Mouse (Mus musculus) adrenal gland, postnatal 14 days (tissue): ENCODE results near the gene Cend1. TPM values are rescaled to one million over a fixed set of nuclear protein-coding genes. Genes with fewer than 3 reads are reported as not detected.

Experiments used
- DNase-seq: peaks from one replicate; pipeline ENCODE4 v3.0.0; 2021; ENCODE audit warnings: mixed read lengths
- total RNA-seq: library from RNA; stranded (reverse); gene quantifications from 2 replicates; pipeline ENCODE4 v1.2.3, GENCODE M21; 2021

The Cend1 gene
- total RNA-seq, 1 experiment from 2014 or later = 1.0 TPM

- no peak for DNase-seq
These were observed 36.6 kb downstream of the Cend1 start for GRCm38 (mm10) chr7:141392552-141393222.

DNA sequence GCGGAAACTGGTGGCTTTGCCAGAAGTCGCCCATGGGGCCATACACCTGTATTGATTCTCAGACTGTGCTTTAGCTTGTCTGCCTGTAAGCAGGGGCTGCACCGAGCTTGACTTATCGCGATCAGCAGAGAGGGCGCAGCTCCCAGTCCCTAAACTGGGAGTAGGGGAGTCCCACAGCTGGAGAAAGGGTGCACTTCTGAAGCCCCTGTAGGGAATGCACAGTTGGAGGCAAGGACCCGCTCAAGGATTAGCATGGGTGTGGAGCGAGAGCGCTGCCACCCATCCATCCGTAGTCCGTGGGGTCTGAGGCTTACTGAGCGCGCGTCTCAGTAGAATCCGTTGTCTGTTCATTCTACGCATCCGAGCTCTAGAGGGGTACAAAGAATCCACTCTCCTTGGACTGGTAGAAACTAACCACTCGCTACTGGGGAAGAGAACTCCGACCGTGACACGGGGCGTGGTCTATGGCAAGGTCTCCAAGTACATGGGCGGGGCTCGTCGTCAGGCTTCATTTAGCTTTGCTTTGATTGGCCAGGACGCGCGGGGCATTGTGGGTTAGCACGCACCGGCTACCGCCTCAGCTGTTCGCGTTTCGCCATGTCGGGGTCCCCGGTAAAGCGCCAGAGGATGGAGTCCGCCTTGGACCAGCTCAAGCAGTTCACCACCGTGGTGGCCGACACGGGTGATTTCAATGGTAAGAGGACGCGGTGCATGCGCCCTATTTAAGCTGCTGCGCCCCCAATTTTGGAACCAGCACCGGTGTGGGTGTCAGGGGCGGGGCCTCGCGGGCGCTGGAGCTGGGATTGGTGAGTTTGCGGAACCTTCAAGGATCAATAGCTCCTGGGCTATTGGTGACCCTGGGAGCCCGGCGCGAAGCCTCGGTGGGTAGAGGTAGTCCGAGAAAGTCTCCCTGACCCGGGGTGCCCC is 37.4 kb downstream of the Cend1 start, which contains the start of gene Taldo1:
Gene Taldo1, plus strand, starts transcription at position 575 of the 927 bp plus-strand sequence.
- peak; percentile 98 for DNase-seq

DNA sequence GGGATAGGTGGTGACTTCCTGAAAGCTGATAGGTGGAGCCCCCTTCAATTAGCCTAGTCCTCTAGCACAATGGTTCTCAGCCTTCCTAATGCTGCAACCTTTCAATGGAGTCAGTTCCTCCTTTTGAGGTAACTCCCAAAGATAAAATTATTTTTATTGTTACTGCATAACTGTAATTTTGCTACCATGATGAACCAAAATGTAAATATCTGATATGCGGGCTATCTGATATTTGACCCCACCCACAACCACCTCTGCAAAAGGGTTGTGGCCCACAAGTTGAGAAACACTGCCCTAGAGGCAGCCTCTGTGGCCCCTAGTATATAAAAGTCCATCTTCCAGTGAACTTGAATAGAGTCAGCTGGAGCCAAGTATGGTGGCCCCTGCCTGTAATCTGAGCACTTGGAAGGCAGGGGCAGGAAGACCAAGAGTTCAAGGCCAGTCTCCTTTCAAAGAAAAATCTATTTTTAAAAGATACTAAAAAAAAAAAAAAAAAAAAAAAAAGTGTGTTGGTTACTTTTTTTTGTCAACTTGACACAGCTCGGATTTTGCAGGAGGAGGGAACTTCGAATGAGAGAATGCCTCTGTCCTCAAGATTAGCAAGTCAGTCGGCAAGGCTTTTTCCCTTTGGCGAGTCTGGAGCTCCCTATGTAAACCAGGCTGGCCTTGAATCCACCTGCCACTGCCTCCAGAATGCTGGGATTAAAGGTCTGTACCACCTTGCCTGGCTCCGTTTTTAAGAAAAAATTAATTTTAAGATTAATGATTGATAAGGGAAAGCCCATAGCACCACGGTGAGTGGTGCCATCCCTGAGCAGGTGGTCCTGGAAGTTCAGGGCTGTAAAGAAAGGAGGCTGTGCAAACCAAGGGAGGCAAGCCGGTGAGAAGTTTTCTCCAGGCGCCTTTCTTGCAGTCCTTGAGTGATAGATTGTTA is 38.7 kb downstream of the Cend1 start:
- DNase-seq = no peak

GRCm38 (mm10) chr7:141388487-141389109 is 40.7 kb downstream of the Cend1 start:
- no peak for DNase-seq

DNA sequence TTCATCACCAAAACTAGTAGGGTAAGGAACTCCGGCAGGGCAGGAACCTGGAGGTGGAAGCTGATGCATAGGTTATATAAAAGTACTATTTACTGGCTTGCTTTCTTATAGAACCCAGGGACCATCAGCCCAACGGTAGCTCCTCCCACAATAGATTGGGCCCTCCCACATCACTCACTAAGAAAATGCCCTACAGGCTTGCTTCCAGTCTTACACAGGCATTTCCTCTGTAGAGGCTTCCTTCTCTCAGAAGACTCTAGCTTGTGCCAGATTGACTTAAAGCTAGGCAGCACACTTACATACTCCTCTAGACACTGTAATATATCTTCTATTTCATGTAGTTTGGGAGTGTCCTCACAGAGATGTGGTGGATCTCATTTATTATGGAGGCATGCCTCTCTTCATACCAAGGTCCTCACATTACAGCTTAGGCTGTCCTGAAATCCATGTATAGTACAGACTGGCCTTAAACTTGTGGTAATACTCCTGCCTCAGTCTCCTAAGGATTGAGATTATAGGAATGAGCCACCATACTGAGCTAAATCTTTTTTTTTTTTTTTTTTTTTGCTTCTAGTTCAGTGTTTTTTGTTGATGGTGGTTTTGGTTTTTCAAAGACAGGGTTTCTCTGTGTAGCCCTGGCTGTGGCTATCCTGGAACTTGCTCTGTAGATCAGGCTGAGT is 41.3 kb downstream of the Cend1 start:
- no peak for DNase-seq

DNA sequence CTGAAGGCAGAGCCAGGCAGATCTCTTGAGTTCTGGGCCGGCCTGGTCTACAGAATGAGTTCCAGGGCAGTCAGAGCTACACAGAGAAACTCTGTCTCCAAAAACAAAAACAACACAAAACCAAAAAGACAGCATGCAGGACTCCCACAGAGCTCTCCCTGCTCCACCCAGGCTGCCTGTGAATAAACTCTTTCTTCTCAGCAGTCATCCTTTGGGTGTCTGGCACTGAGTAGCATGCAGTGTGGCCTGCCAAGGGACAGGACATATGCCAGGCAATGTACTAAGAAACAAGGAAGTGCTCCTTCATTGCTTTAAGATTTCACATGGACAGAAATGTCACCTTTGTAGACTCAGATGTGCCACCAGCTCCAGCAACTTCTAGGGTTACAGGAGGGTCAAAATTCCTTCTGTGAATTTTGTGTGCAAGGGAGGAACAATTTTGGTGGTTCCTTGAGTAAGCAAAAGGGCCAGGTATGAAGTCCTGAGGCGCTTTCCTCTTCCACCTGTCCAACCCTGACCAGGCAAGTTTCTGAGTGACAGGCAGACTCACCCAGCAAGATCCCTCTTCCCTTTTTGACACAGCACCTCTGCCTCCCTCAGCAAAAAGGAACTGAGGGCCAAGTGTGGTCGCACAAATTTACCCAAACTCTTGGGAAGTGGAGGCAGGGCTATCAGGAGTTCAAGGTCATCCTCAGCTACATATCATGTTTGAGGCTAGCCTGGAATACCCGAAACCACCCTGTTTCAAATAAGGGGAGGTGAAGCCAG is 48.0 kb downstream of the Cend1 start:
- DNase-seq = peak; percentile 52

- no peak for DNase-seq
These were observed 49.7 kb downstream of the Cend1 start for GRCm38 (mm10) chr7:141379584-141379983.

Other genes starting within 250 kb of the Cend1 start
- gene Hras, start 235.5 kb downstream of the Cend1 start, total RNA-seq = 81.7 and 83.6 TPM in 2 replicates
- 7.6 and 9.6 TPM in 2 replicates for gene Lrrc56, start 235.3 kb downstream of the Cend1 start, total RNA-seq
- 0.26 and 0.34 TPM in 2 replicates for gene Lmntd2, start 215.4 kb downstream of the Cend1 start, total RNA-seq
- 4.9 and 5.2 TPM in 2 replicates for gene Rassf7, start 213.6 kb downstream of the Cend1 start, total RNA-seq
- 78.2 and 80.2 TPM in 2 replicates for gene Phrf1, start 200.7 kb downstream of the Cend1 start, total RNA-seq
- 5.2 and 7.7 TPM in 2 replicates for gene Irf7, start 163.0 kb downstream of the Cend1 start, total RNA-seq
- 8.0 and 10.6 TPM in 2 replicates for gene Cdhr5, start 152.7 kb downstream of the Cend1 start, total RNA-seq
- 2.3 and 3.2 TPM in 2 replicates for gene Sct, start 150.4 kb downstream of the Cend1 start, total RNA-seq
- 1.1 and 2.3 TPM in 2 replicates for gene Drd4, start 137.5 kb downstream of the Cend1 start, total RNA-seq
- 32.5 and 41.2 TPM in 2 replicates for gene Deaf1, start 101.8 kb downstream of the Cend1 start, total RNA-seq
- gene Tmem80, start 101.8 kb downstream of the Cend1 start, total RNA-seq = 22.9 and 25.6 TPM in 2 replicates
- 5.1 and 5.5 TPM in 2 replicates for gene Eps8l2, start 90.6 kb downstream of the Cend1 start, total RNA-seq
- 479 and 481 TPM in 2 replicates for gene Taldo1, start 37.3 kb downstream of the Cend1 start, total RNA-seq
- gene Gatd1, start 15.4 kb downstream of the Cend1 start, total RNA-seq = 22.5 and 36.2 TPM in 2 replicates
- 87.0 and 91.0 TPM in 2 replicates for gene Slc25a22, start 8.4 kb upstream of the Cend1 start, total RNA-seq
- gene Pidd1, start 14.5 kb upstream of the Cend1 start, total RNA-seq = 3.5 and 5.9 TPM in 2 replicates
- gene Rplp2, start 17.9 kb upstream of the Cend1 start, total RNA-seq = 908 and 1,128 TPM in 2 replicates
- gene Pnpla2, start 25.7 kb upstream of the Cend1 start, total RNA-seq = 1,289 and 1,648 TPM in 2 replicates
- gene Cracr2b, start 31.6 kb upstream of the Cend1 start, total RNA-seq = 14.2 and 23.2 TPM in 2 replicates
- gene Cd151, start 37.9 kb upstream of the Cend1 start, total RNA-seq = 199 and 204 TPM in 2 replicates
- gene Polr2l, start 45.6 kb upstream of the Cend1 start, total RNA-seq = 74.5 TPM in 2 replicates
- 49.4 and 58.4 TPM in 2 replicates for gene Tspan4, start 45.7 kb upstream of the Cend1 start, total RNA-seq
- 46.5 and 49.7 TPM in 2 replicates for gene Chid1, start 110.4 kb upstream of the Cend1 start, total RNA-seq
- gene Ap2a2, start 132.7 kb upstream of the Cend1 start, total RNA-seq = 61.0 and 64.0 TPM in 2 replicates
- not detected in 2 replicates for gene Muc6, start 225.8 kb upstream of the Cend1 start, total RNA-seq